Mouse (Mus musculus): Measurements from ENCODE around the gene Brd3. TPM values are rescaled to one million over a fixed set of nuclear protein-coding genes. Genes with fewer than 3 reads are reported as not detected.

Brd3 gene
- total and polyA plus RNA-seq, 3 experiments = 10.7 to 46.9 (median 38.7) TPM

GRCm38 (mm10) chr2:27405094-27405884 lies 102.2 kb downstream of the Brd3 start:
- Histone ChIP-seq H3K4me3 (ENCODE audit: control insufficient read depth in 1 of 2, insufficient read depth in 1 of 2, low read depth in 2 of 2, low read length in 2 of 2) (no peak overlapping the region), H3K9me3 (replicated peaks; ENCODE audit: insufficient read depth, low read length) (no peaks in the 10 kb centered on the region), H3K79me2 (ENCODE audit: control insufficient read depth, insufficient read depth, low read length, poor library complexity) (no peaks in the 10 kb centered on the region), H3K27me3 (ENCODE audit: control insufficient read depth in 1 of 2, insufficient read depth in 2 of 2, low read length in 2 of 2) (no peaks in the 10 kb centered on the region), H3K9ac (ENCODE audit: control insufficient read depth, low read depth, low read length, poor library complexity, severe bottlenecking) (no peak overlapping the region), H3K36me3 (ENCODE audit: control insufficient read depth in 1 of 2, insufficient read depth in 2 of 2, low read length in 2 of 2) (no peaks in the 10 kb centered on the region), H3K4me1 (ENCODE audit: control insufficient read depth in 1 of 2, insufficient read depth in 2 of 2, low read length in 2 of 2) (no peaks in the 10 kb centered on the region), H3K27ac (ENCODE audit: control insufficient read depth, low read depth, low read length) (no peak overlapping the region)
- TF ChIP-seq ZKSCAN1 (IDR thresholded peaks at IDR 0.05; ENCODE audit: low read depth, low read length) (no peak), MXI1 (IDR thresholded peaks at IDR 0.05; ENCODE audit: low read depth, low read length) (no peak), TBP (IDR thresholded peaks at IDR 0.05; ENCODE audit: low read depth, low read length) (no peak)
- no peak for DNase-seq (ENCODE audit: low read depth, low spot score)

- TF ChIP-seq BHLHE40 (IDR thresholded peaks at IDR 0.05; ENCODE audit: borderline replicate concordance, low read depth, low read length) (no peak), TBP (IDR thresholded peaks at IDR 0.05; ENCODE audit: low read depth, low read length) (no peak), POLR2AphosphoS2 (IDR thresholded peaks at IDR 0.05; ENCODE audit: low read length) (no peak), MXI1 (IDR thresholded peaks at IDR 0.05; ENCODE audit: low read depth, low read length) (no peak), MYC (IDR thresholded peaks at IDR 0.05; ENCODE audit: low read depth, low read length) (no peak), TAL1 (IDR thresholded peaks at IDR 0.05; ENCODE audit: low read length) (no peak), EP300 (IDR thresholded peaks at IDR 0.05; ENCODE audit: low read depth in 1 of 2, low read length in 2 of 2) (no peak), USF2 (IDR thresholded peaks at IDR 0.05; ENCODE audit: borderline replicate concordance in 1 of 2, insufficient read depth in 1 of 2, low read depth in 1 of 2, low read length in 2 of 2) (no peak), MAFK (IDR thresholded peaks at IDR 0.05; ENCODE audit: borderline replicate concordance, low read depth, low read length) (no peak), NRF1 (IDR thresholded peaks at IDR 0.05; ENCODE audit: insufficient read depth, low read depth, low read length, poor library complexity, severe bottlenecking) (no peak), UBTF (IDR thresholded peaks at IDR 0.05; ENCODE audit: borderline replicate concordance, insufficient read depth, low read depth, low read length) (no peak), SMC3 (IDR thresholded peaks at IDR 0.05; ENCODE audit: low read depth, low read length) (no peak), ELF1 (IDR thresholded peaks at IDR 0.05; ENCODE audit: low read depth, low read length) (no peak), ZC3H11A (IDR thresholded peaks at IDR 0.05; ENCODE audit: low read depth, low read length) (no peak), JUND (IDR thresholded peaks at IDR 0.05; ENCODE audit: low read depth, low read length) (no peak)
- H3K9ac ChIP-seq (ENCODE audit: control insufficient read depth, low read depth, low read length, poor library complexity, severe bottlenecking) = no peak overlapping the region
- H3K9me3 ChIP-seq (replicated peaks; ENCODE audit: insufficient read depth, low read length) = no peaks in the 10 kb centered on the region
- H3K4me3 ChIP-seq (ENCODE audit: control insufficient read depth in 1 of 2, insufficient read depth in 1 of 2, low read depth in 2 of 2, low read length in 2 of 2) = no peak overlapping the region
- no peak overlapping the region for H3K27ac ChIP-seq (ENCODE audit: control insufficient read depth, low read depth, low read length)
- no peaks in the 10 kb centered on the region for H3K4me1 ChIP-seq (ENCODE audit: control insufficient read depth in 1 of 2, insufficient read depth in 2 of 2, low read length in 2 of 2)
- H3K36me3 ChIP-seq (ENCODE audit: control insufficient read depth in 1 of 2, insufficient read depth in 2 of 2, low read length in 2 of 2) = no peaks in the 10 kb centered on the region
- no peaks in the 10 kb centered on the region for H3K27me3 ChIP-seq (ENCODE audit: control insufficient read depth in 1 of 2, insufficient read depth in 2 of 2, low read length in 2 of 2)
- no peaks in the 10 kb centered on the region for H3K79me2 ChIP-seq (ENCODE audit: control insufficient read depth, insufficient read depth, low read length, poor library complexity)
- no peak for DNase-seq (ENCODE audit: low read depth, low spot score)
Measured at GRCm38 (mm10) chr2:27404375-27405093, 102.9 kb downstream of the Brd3 start.

Data from MEL (cell line).